Mouse (Mus musculus) small intestine, adult 2 months (tissue): ENCODE data around the gene Stk17b.
"Not testable (repeated sequence)": the region's sequence is repeated elsewhere in the genome, so short reads cannot be mapped to it uniquely, and the experiment has no call there.

Source experiments
- CTCF ChIP-seq: fragments of 200-500 bp; IDR thresholded peaks from 2 replicates; pipeline ENCODE4 v1.5.1; 2012; ENCODE audit warnings: low read depth, mild to moderate bottlenecking, control low read depth, inconsistent platforms, low read length, moderate library complexity, mixed read lengths; ENCODE audit not compliant: insufficient replicate concordance, insufficient read length; ENCODE audit errors: extremely low read depth
- POLR2A ChIP-seq: fragments of 200-500 bp; IDR thresholded peaks from 2 replicates; pipeline ENCODE4 v1.6.1; 2012; ENCODE audit warnings: low read depth, mild to moderate bottlenecking, control low read depth, inconsistent platforms, low read length, moderate library complexity

GRCm38 (mm10) chr1:53713383-53713782 lies 71.6 kb downstream of the Stk17b start:
- TF ChIP-seq CTCF, POLR2A: not testable (repeated sequence)
